ENCODE assay signal across 9 mouse cellular contexts in the genomic region with DNA sequence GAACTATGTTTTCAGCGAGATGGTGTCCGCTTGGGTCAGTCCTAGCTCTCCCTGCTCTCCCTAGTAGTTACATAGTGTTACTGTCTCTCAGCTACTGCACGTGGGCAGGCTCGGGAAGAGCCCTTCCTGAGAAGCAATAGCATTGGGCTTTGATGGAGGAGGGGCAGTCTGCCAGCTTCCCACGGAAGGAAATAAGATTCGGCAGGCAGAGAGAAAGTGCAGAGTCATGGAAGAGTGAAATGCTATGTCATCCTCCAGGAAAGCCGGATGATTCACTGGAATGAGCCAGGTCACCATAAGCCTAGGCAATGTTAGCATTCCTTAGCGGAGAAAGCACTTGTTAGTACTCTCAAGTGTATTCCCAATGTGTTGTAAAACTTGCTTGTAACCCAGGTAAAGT. TPM values are rescaled to one million over a fixed set of nuclear protein-coding genes. Genes with fewer than 3 reads are reported as not detected.
A peak's percentile ranks its signal among the peaks of the same experiment; 100 is the strongest.
DNase-seq lines count a peak whose midpoint lies in the region; ATAC-seq lines count a peak whose summit lies in the region.
"Had no signal": no experiment of that assay in that cellular context is flagged by ENCODE, and none has a peak within 500 bp of the region (broad histone marks: within the 10 kb centered on the region; RNA-seq: fewer than 3 reads in every experiment).

No protein-coding gene starts in this region.

- no peaks in the 10 kb centered on the region for H3K9me3 ChIP-seq in forebrain, embryonic 13.5 days (replicated peaks)
- no peaks in the 10 kb centered on the region for H3K9me3 ChIP-seq in forebrain, embryonic 12.5 days
- H3K9me3 ChIP-seq: midbrain, embryonic 12.5 days had no signal

- H3K4me1 ChIP-seq in forebrain, embryonic 13.5 days, result no peaks in the 10 kb centered on the region
- H3K4me1 ChIP-seq in forebrain, embryonic 12.5 days, result no peaks in the 10 kb centered on the region
- H3K4me1 ChIP-seq: midbrain, embryonic 12.5 days had no signal

- no peak overlapping the region for H3K9ac ChIP-seq in forebrain, embryonic 13.5 days
- H3K9ac ChIP-seq in forebrain, embryonic 12.5 days, result no peak overlapping the region
- H3K9ac ChIP-seq: midbrain, embryonic 12.5 days had no signal

- H3K4me2 ChIP-seq in forebrain, embryonic 13.5 days, result no peak overlapping the region
- H3K4me2 ChIP-seq in forebrain, embryonic 12.5 days, result no peak overlapping the region
- H3K4me2 ChIP-seq: midbrain, embryonic 12.5 days had no signal

- no peaks in the 10 kb centered on the region for H3K36me3 ChIP-seq in forebrain, embryonic 13.5 days (ENCODE audit: poor library complexity, severe bottlenecking)
- no peaks in the 10 kb centered on the region for H3K36me3 ChIP-seq in forebrain, embryonic 12.5 days (replicated peaks)
- H3K36me3 ChIP-seq: midbrain, embryonic 12.5 days had no signal

- 0 out of 2 replicates have a peak, but pooled peaks have one; percentile 20 for ATAC-seq in forebrain, embryonic 13.5 days
- no peak for ATAC-seq in forebrain, embryonic 12.5 days (ENCODE audit: low FRiP score)
- peak; percentile 28 for ATAC-seq in granulocyte monocyte progenitor cell, adult 5-6 weeks (replicated peaks; ENCODE audit: poor library complexity, severe bottlenecking)

- H3K4me3 ChIP-seq in forebrain, embryonic 13.5 days, result no peak overlapping the region
- H3K4me3 ChIP-seq in forebrain, embryonic 12.5 days (replicated peaks), result no peak overlapping the region
- H3K4me3 ChIP-seq: midbrain, embryonic 12.5 days had no signal

- 53% methylated on average over 8 of the region's 8 CpGs for WGBS in forebrain, embryonic 13.5 days
- WGBS in forebrain, embryonic 12.5 days, result 59% methylated on average over 8 of the region's 8 CpGs

- H3K27me3 ChIP-seq in forebrain, embryonic 13.5 days, result peaks cover 11% of the 10 kb centered on the region; the same call in 1 of the 2 replicates
- H3K27me3 ChIP-seq in forebrain, embryonic 12.5 days, result peaks cover 13% of the 10 kb centered on the region

- DNase-seq in ovary, postnatal 36 days (ENCODE audit: low spot score), result peak; percentile 23
- no peak for DNase-seq in ovary, postnatal 14 days (ENCODE audit: low spot score)
- DNase-seq in layer of hippocampus, postnatal 10 days (ENCODE audit: low spot score in 2 of 2), result peak; percentile 50 to 60
- DNase-seq in right cerebral cortex, adult 2 months (ENCODE audit: low spot score in 2 of 2), result peak; percentile 65 to 71
- no peak for DNase-seq in thymus, postnatal 4 days

- no peak overlapping the region for H3K27ac ChIP-seq in forebrain, embryonic 13.5 days
- no peak overlapping the region for H3K27ac ChIP-seq in forebrain, embryonic 12.5 days
- H3K27ac ChIP-seq: midbrain, embryonic 12.5 days had no signal

RNA-seq across cellular contexts. Expression of gene Ptger4, which starts 8.5 kb away (rescaled TPM):
- polyA plus RNA-seq in forebrain, embryonic 13.5 days (2015; fragmentation: Nextera tagmentation; extraction: Ambion mirVana), result 0.36 and 0.37 TPM in 2 replicates
- polyA plus RNA-seq in forebrain, embryonic 12.5 days (2016; fragmentation: Nextera tagmentation; extraction: Ambion mirVana), result 0.82 and 0.84 TPM in 2 replicates
- total RNA-seq in granulocyte monocyte progenitor cell, adult 5-6 weeks (2014; fragmentation: Nextera tagmentation), result 3.7 and 6.3 TPM in 2 replicates
- total RNA-seq in granulocyte monocyte progenitor cell, adult 5-6 weeks (2017), result 3.7 and 5.8 TPM in 2 replicates
- total RNA-seq in layer of hippocampus, postnatal 10 days (2021), result 1 to 10 TPM; 1.3 to 1.7 TPM

RNA-seq across cellular contexts. Expression of gene Ttc33, which starts 50.2 kb away (rescaled TPM):
- polyA plus RNA-seq in forebrain, embryonic 13.5 days (2015; fragmentation: Nextera tagmentation; extraction: Ambion mirVana), result 52.5 and 52.8 TPM in 2 replicates
- 42.4 and 46.2 TPM in 2 replicates for polyA plus RNA-seq in forebrain, embryonic 12.5 days (2016; fragmentation: Nextera tagmentation; extraction: Ambion mirVana)
- total RNA-seq in granulocyte monocyte progenitor cell, adult 5-6 weeks (2014; fragmentation: Nextera tagmentation), result 18.0 and 50.2 TPM in 2 replicates
- 41.7 and 56.9 TPM in 2 replicates for total RNA-seq in granulocyte monocyte progenitor cell, adult 5-6 weeks (2017)
- 10 to 100 TPM; 54.5 to 57.7 TPM for total RNA-seq in layer of hippocampus, postnatal 10 days (2021)

Comparison
In these comparisons a context has a peak if more than half of its experiments do, and no peak if none do; other contexts are left out.
1. DNase-seq: peak in ovary, postnatal 36 days (single experiment), layer of hippocampus, postnatal 10 days (2 of 2) and right cerebral cortex, adult 2 months (2 of 2); none in ovary, postnatal 14 days (single experiment) and thymus, postnatal 4 days (single experiment).